Mouse (Mus musculus): Measurements from ENCODE around the gene Glce. TPM values are rescaled to one million over a fixed set of nuclear protein-coding genes. Genes with fewer than 3 reads are reported as not detected.

Gene Glce
- polyA plus RNA-seq, 1 experiment from 2014 or later: 20.6 TPM

GRCm38 (mm10) chr9:62154956-62155355 lies 32.5 kb upstream of the Glce start:
- no peak overlapping the region for H3K4me3 ChIP-seq (ENCODE audit: low read length)
- no peaks in the 10 kb centered on the region for H3K36me3 ChIP-seq (ENCODE audit: insufficient read depth, low read length)
- H3K4me2 ChIP-seq (replicated peaks; ENCODE audit: low read depth, low read length): no peak overlapping the region
- no peaks in the 10 kb centered on the region for H3K27me3 ChIP-seq (ENCODE audit: insufficient read depth, low read length)
- no peaks in the 10 kb centered on the region for H3K4me1 ChIP-seq (ENCODE audit: insufficient read depth, low read length)
- H3K27ac ChIP-seq (ENCODE audit: low read length): no peak overlapping the region
- no peaks in the 10 kb centered on the region for H3K9me3 ChIP-seq (ENCODE audit: low read length)
- 77% methylated on average over 7 of the region's 7 CpGs for WGBS
- no peak overlapping the region for H3K9ac ChIP-seq (replicated peaks; ENCODE audit: low read length)
- ATAC-seq (ENCODE audit: low FRiP score, low TSS enrichment): no peak

- Histone ChIP-seq H3K9ac (replicated peaks; ENCODE audit: low read length) (no peak overlapping the region), H3K4me3 (ENCODE audit: low read length) (no peak overlapping the region), H3K36me3 (ENCODE audit: insufficient read depth, low read length) (no peaks in the 10 kb centered on the region), H3K4me2 (replicated peaks; ENCODE audit: low read depth, low read length) (no peak overlapping the region), H3K27me3 (ENCODE audit: insufficient read depth, low read length) (no peaks in the 10 kb centered on the region), H3K4me1 (ENCODE audit: insufficient read depth, low read length) (no peaks in the 10 kb centered on the region), H3K9me3 (ENCODE audit: low read length) (no peaks in the 10 kb centered on the region), H3K27ac (ENCODE audit: low read length) (no peak overlapping the region)
- 52% methylated on average over 3 of the region's 3 CpGs for WGBS
- no peak for ATAC-seq (ENCODE audit: low FRiP score, low TSS enrichment)
Observed at GRCm38 (mm10) chr9:62154551-62154950, 32.1 kb upstream of the Glce start.

GRCm38 (mm10) chr9:62153263-62153662 lies 30.8 kb upstream of the Glce start:
- no peak for ATAC-seq (ENCODE audit: low FRiP score, low TSS enrichment)
- Histone ChIP-seq H3K4me1 (ENCODE audit: insufficient read depth, low read length) (no peaks in the 10 kb centered on the region), H3K27me3 (ENCODE audit: insufficient read depth, low read length) (no peaks in the 10 kb centered on the region)

GRCm38 (mm10) chr9:62152506-62152905 lies 30.1 kb upstream of the Glce start:
- WGBS: 89% methylated on average over 2 of the region's 2 CpGs
- Histone ChIP-seq H3K9ac (replicated peaks; ENCODE audit: low read length) (no peak overlapping the region), H3K4me1 (ENCODE audit: insufficient read depth, low read length) (no peaks in the 10 kb centered on the region), H3K4me2 (replicated peaks; ENCODE audit: low read depth, low read length) (no peak overlapping the region), H3K4me3 (ENCODE audit: low read length) (no peak overlapping the region), H3K36me3 (ENCODE audit: insufficient read depth, low read length) (no peaks in the 10 kb centered on the region), H3K9me3 (ENCODE audit: low read length) (no peaks in the 10 kb centered on the region), H3K27ac (ENCODE audit: low read length) (no peak overlapping the region), H3K27me3 (ENCODE audit: insufficient read depth, low read length) (no peaks in the 10 kb centered on the region)
- no peak for ATAC-seq (ENCODE audit: low FRiP score, low TSS enrichment)

More at GRCm38 (mm10) chr9:62153263-62153662, 30.8 kb upstream of the Glce start:
- H3K9ac ChIP-seq (replicated peaks; ENCODE audit: low read length): no peak overlapping the region
- WGBS: 62% methylated on average over 7 of the region's 7 CpGs
- H3K9me3 ChIP-seq (ENCODE audit: low read length): no peaks in the 10 kb centered on the region
- H3K27ac ChIP-seq (ENCODE audit: low read length): no peak overlapping the region
- no peak overlapping the region for H3K4me2 ChIP-seq (replicated peaks; ENCODE audit: low read depth, low read length)
- H3K36me3 ChIP-seq (ENCODE audit: insufficient read depth, low read length): no peaks in the 10 kb centered on the region
- H3K4me3 ChIP-seq (ENCODE audit: low read length): no peak overlapping the region

- Histone ChIP-seq H3K9me3 (ENCODE audit: low read length) (no peaks in the 10 kb centered on the region), H3K36me3 (ENCODE audit: insufficient read depth, low read length) (no peaks in the 10 kb centered on the region), H3K27me3 (ENCODE audit: insufficient read depth, low read length) (no peaks in the 10 kb centered on the region), H3K4me2 (replicated peaks; ENCODE audit: low read depth, low read length) (no peak overlapping the region), H3K4me3 (ENCODE audit: low read length) (no peak overlapping the region), H3K4me1 (ENCODE audit: insufficient read depth, low read length) (no peaks in the 10 kb centered on the region), H3K27ac (ENCODE audit: low read length) (no peak overlapping the region), H3K9ac (replicated peaks; ENCODE audit: low read length) (no peak overlapping the region)
- ATAC-seq (ENCODE audit: low FRiP score, low TSS enrichment): no peak
- WGBS: 86% methylated on average over 2 of the region's 2 CpGs
Observed at GRCm38 (mm10) chr9:62145198-62145597, 22.7 kb upstream of the Glce start.

- no peaks in the 10 kb centered on the region for H3K27me3 ChIP-seq (ENCODE audit: insufficient read depth, low read length)
- no peak overlapping the region for H3K27ac ChIP-seq (ENCODE audit: low read length)
- no peak overlapping the region for H3K4me3 ChIP-seq (ENCODE audit: low read length)
- 55% methylated on average over 7 of the region's 7 CpGs for WGBS
- no peaks in the 10 kb centered on the region for H3K36me3 ChIP-seq (ENCODE audit: insufficient read depth, low read length)
- no peak for ATAC-seq (ENCODE audit: low FRiP score, low TSS enrichment)
- no peaks in the 10 kb centered on the region for H3K9me3 ChIP-seq (ENCODE audit: low read length)
- no peak overlapping the region for H3K9ac ChIP-seq (replicated peaks; ENCODE audit: low read length)
- H3K4me2 ChIP-seq (replicated peaks; ENCODE audit: low read depth, low read length): no peak overlapping the region
- peaks cover 10% of the 10 kb centered on the region for H3K4me1 ChIP-seq (ENCODE audit: insufficient read depth, low read length)
Observed at GRCm38 (mm10) chr9:62143428-62143827, 21.0 kb upstream of the Glce start.

GRCm38 (mm10) chr9:62139027-62139426 lies 16.6 kb upstream of the Glce start:
- no peaks in the 10 kb centered on the region for H3K9me3 ChIP-seq (ENCODE audit: low read length)
- no peaks in the 10 kb centered on the region for H3K36me3 ChIP-seq (ENCODE audit: insufficient read depth, low read length)
- ATAC-seq (ENCODE audit: low FRiP score, low TSS enrichment): no peak
- no peak overlapping the region for H3K27ac ChIP-seq (ENCODE audit: low read length)
- peaks cover 10% of the 10 kb centered on the region for H3K4me1 ChIP-seq (ENCODE audit: insufficient read depth, low read length)
- H3K9ac ChIP-seq (replicated peaks; ENCODE audit: low read length): no peak overlapping the region
- no peak overlapping the region for H3K4me2 ChIP-seq (replicated peaks; ENCODE audit: low read depth, low read length)
- 19% methylated on average over 7 of the region's 7 CpGs for WGBS
- no peaks in the 10 kb centered on the region for H3K27me3 ChIP-seq (ENCODE audit: insufficient read depth, low read length)
- no peak overlapping the region for H3K4me3 ChIP-seq (ENCODE audit: low read length)

- Histone ChIP-seq H3K9ac (replicated peaks; ENCODE audit: low read length) (no peak overlapping the region), H3K36me3 (ENCODE audit: insufficient read depth, low read length) (no peaks in the 10 kb centered on the region), H3K4me1 (ENCODE audit: insufficient read depth, low read length) (peaks cover 10% of the 10 kb centered on the region), H3K9me3 (ENCODE audit: low read length) (no peaks in the 10 kb centered on the region), H3K4me3 (ENCODE audit: low read length) (no peak overlapping the region), H3K4me2 (replicated peaks; ENCODE audit: low read depth, low read length) (no peak overlapping the region), H3K27ac (ENCODE audit: low read length) (no peak overlapping the region), H3K27me3 (ENCODE audit: insufficient read depth, low read length) (no peaks in the 10 kb centered on the region)
- 27% methylated on average over 8 of the region's 8 CpGs for WGBS
- ATAC-seq (ENCODE audit: low FRiP score, low TSS enrichment): no peak
Observed at GRCm38 (mm10) chr9:62137259-62137658, 14.8 kb upstream of the Glce start.

- H3K36me3 ChIP-seq (ENCODE audit: insufficient read depth, low read length): no peaks in the 10 kb centered on the region
- 67% methylated on average over 4 of the region's 4 CpGs for WGBS
- H3K27me3 ChIP-seq (ENCODE audit: insufficient read depth, low read length): no peaks in the 10 kb centered on the region
- no peak overlapping the region for H3K4me2 ChIP-seq (replicated peaks; ENCODE audit: low read depth, low read length)
- ATAC-seq (ENCODE audit: low FRiP score, low TSS enrichment): no peak
- no peak overlapping the region for H3K4me3 ChIP-seq (ENCODE audit: low read length)
- H3K27ac ChIP-seq (ENCODE audit: low read length): no peak overlapping the region
- H3K9ac ChIP-seq (replicated peaks; ENCODE audit: low read length): no peak overlapping the region
- H3K9me3 ChIP-seq (ENCODE audit: low read length): no peaks in the 10 kb centered on the region
- H3K4me1 ChIP-seq (ENCODE audit: insufficient read depth, low read length): no peaks in the 10 kb centered on the region
Observed at GRCm38 (mm10) chr9:62132005-62132782, 9.7 kb upstream of the Glce start.

- ATAC-seq (ENCODE audit: low FRiP score, low TSS enrichment): no peak
- Histone ChIP-seq H3K27ac (ENCODE audit: low read length) (no peak overlapping the region), H3K4me2 (replicated peaks; ENCODE audit: low read depth, low read length) (no peak overlapping the region), H3K27me3 (ENCODE audit: insufficient read depth, low read length) (no peaks in the 10 kb centered on the region), H3K9ac (replicated peaks; ENCODE audit: low read length) (no peak overlapping the region), H3K9me3 (ENCODE audit: low read length) (no peaks in the 10 kb centered on the region), H3K36me3 (ENCODE audit: insufficient read depth, low read length) (no peaks in the 10 kb centered on the region), H3K4me1 (ENCODE audit: insufficient read depth, low read length) (no peaks in the 10 kb centered on the region), H3K4me3 (ENCODE audit: low read length) (no peak overlapping the region)
- 77% methylated on average over 5 of the region's 5 CpGs for WGBS
Observed at GRCm38 (mm10) chr9:62130746-62131145, 8.3 kb upstream of the Glce start.

Data from kidney, embryonic 16.5 days (tissue).